ENCODE assay signal across 21 mouse cellular contexts in genomic region chr11:57018536-57018935, GRCm38 (mm10). TPM values are rescaled to one million over a fixed set of nuclear protein-coding genes. Genes with fewer than 3 reads are reported as not detected.
DNase-seq lines count a peak whose midpoint lies in the region; ATAC-seq and TF ChIP-seq lines count a peak whose summit lies in the region.
"Had no signal": no experiment of that assay in that cellular context is flagged by ENCODE, and none has a peak within 500 bp of the region (broad histone marks: within the 10 kb centered on the region; RNA-seq: fewer than 3 reads in every experiment).

No protein-coding gene starts in this region.

- H3K9ac ChIP-seq in forebrain, postnatal 0 days: no peak overlapping the region
- H3K9ac ChIP-seq in intestine, postnatal 0 days (ENCODE audit: low read depth, low read length): no peak overlapping the region
- H3K9ac ChIP-seq in intestine, embryonic 16.5 days (ENCODE audit: low read depth, low read length): no peak overlapping the region
- no peak overlapping the region for H3K9ac ChIP-seq in lung, postnatal 0 days (replicated peaks; ENCODE audit: low read depth)
- H3K9ac ChIP-seq: embryonic facial prominence, embryonic 15.5 days; forebrain, embryonic 15.5 days; heart, embryonic 15.5 days; liver, embryonic 13.5 days; neural tube, embryonic 12.5 days had no signal

- peaks cover 3% of the 10 kb centered on the region; the same call in 1 of the 2 replicates for H3K4me1 ChIP-seq in forebrain, postnatal 0 days (ENCODE audit: insufficient read depth)
- peaks cover 3% of the 10 kb centered on the region; the same call in 1 of the 2 replicates for H3K4me1 ChIP-seq in forebrain, embryonic 10.5 days
- H3K4me1 ChIP-seq in intestine, postnatal 0 days (replicated peaks; ENCODE audit: control insufficient read depth, insufficient read depth, low read length): no peaks in the 10 kb centered on the region
- no peaks in the 10 kb centered on the region for H3K4me1 ChIP-seq in intestine, embryonic 16.5 days (ENCODE audit: control insufficient read depth, insufficient read depth, low read length)
- no peaks in the 10 kb centered on the region for H3K4me1 ChIP-seq in lung, postnatal 0 days (ENCODE audit: insufficient read depth, low read depth, low read length)
- H3K4me1 ChIP-seq: liver, embryonic 13.5 days had no signal

- 63% methylated on average over 4 of the region's 4 CpGs for WGBS in forebrain, postnatal 0 days
- WGBS in forebrain, embryonic 10.5 days: 81% methylated on average over 4 of the region's 4 CpGs
- 47% methylated on average over 4 of the region's 4 CpGs for WGBS in intestine, postnatal 0 days
- 52% methylated on average over 4 of the region's 4 CpGs for WGBS in intestine, embryonic 16.5 days
- WGBS in lung, postnatal 0 days: 42% methylated on average over 4 of the region's 4 CpGs

- DNase-seq in forebrain, postnatal 0 days: peak; percentile 24
- no peak for DNase-seq in forebrain, embryonic 10.5 days (ENCODE audit: extremely low spot score, low spot score)
- no peak for DNase-seq in lung, postnatal 0 days (ENCODE audit: low spot score)
- DNase-seq in lung, postnatal 25 days (ENCODE audit: low spot score): no peak
- DNase-seq in brain, adult 2 months (ENCODE audit: low read depth, low spot score): peak; percentile 35
- DNase-seq in adrenal gland, postnatal 10 days: no peak
- DNase-seq: cerebellum, adult 8-10 months; gastrocnemius, postnatal 25 days; heart, postnatal 4 days; kidney, adult 18-20 months; kidney, postnatal 10 days; liver, embryonic 13.5 days; lung, adult 2 months; thymus, postnatal 25 days had no signal

- no peaks in the 10 kb centered on the region for H3K9me3 ChIP-seq in forebrain, postnatal 0 days (ENCODE audit: low read length)
- no peaks in the 10 kb centered on the region for H3K9me3 ChIP-seq in forebrain, embryonic 10.5 days
- no peaks in the 10 kb centered on the region for H3K9me3 ChIP-seq in intestine, postnatal 0 days (ENCODE audit: control insufficient read depth)
- no peaks in the 10 kb centered on the region for H3K9me3 ChIP-seq in intestine, embryonic 16.5 days (ENCODE audit: control insufficient read depth, low read length)
- H3K9me3 ChIP-seq in lung, postnatal 0 days (ENCODE audit: low read length): no peaks in the 10 kb centered on the region
- H3K9me3 ChIP-seq: embryonic facial prominence, embryonic 15.5 days; forebrain, embryonic 15.5 days; heart, embryonic 15.5 days; liver, embryonic 13.5 days; neural tube, embryonic 12.5 days had no signal

- no peak overlapping the region for H3K4me3 ChIP-seq in forebrain, postnatal 0 days (ENCODE audit: low read depth, low read length)
- H3K4me3 ChIP-seq in forebrain, embryonic 10.5 days: no peak overlapping the region
- no peak overlapping the region for H3K4me3 ChIP-seq in intestine, postnatal 0 days (ENCODE audit: low read depth, low read length)
- no peak overlapping the region for H3K4me3 ChIP-seq in intestine, embryonic 16.5 days (ENCODE audit: low read length)
- H3K4me3 ChIP-seq in lung, postnatal 0 days (ENCODE audit: low read depth, low read length): no peak overlapping the region
- H3K4me3 ChIP-seq: embryonic facial prominence, embryonic 15.5 days; forebrain, embryonic 15.5 days; heart, embryonic 15.5 days; liver, embryonic 13.5 days; neural tube, embryonic 12.5 days had no signal

- no peak overlapping the region for H3K27ac ChIP-seq in forebrain, postnatal 0 days (ENCODE audit: low read depth, low read length)
- H3K27ac ChIP-seq in forebrain, embryonic 10.5 days: no peak overlapping the region
- no peak overlapping the region for H3K27ac ChIP-seq in intestine, postnatal 0 days (ENCODE audit: low read depth, low read length)
- H3K27ac ChIP-seq in intestine, embryonic 16.5 days (ENCODE audit: low read length): no peak overlapping the region
- no peak overlapping the region for H3K27ac ChIP-seq in lung, postnatal 0 days (ENCODE audit: low read length)
- H3K27ac ChIP-seq: embryonic facial prominence, embryonic 15.5 days; forebrain, embryonic 15.5 days; heart, embryonic 15.5 days; liver, embryonic 13.5 days; macrophage; neural tube, embryonic 12.5 days had no signal

- no peak for TF ChIP-seq EP300 in lung, postnatal 0 days (IDR thresholded peaks at IDR 0.05)

- TF ChIP-seq CTCF in forebrain, postnatal 0 days (IDR thresholded peaks at IDR 0.05; ENCODE audit: low read depth): peak; percentile 73
- peak; percentile 51 for TF ChIP-seq CTCF in intestine, postnatal 0 days (IDR thresholded peaks at IDR 0.05; ENCODE audit: low read depth)
- TF ChIP-seq CTCF in lung, postnatal 0 days (IDR thresholded peaks at IDR 0.05): peak; percentile 48

- no peaks in the 10 kb centered on the region for H3K36me3 ChIP-seq in forebrain, postnatal 0 days (ENCODE audit: insufficient read depth)
- H3K36me3 ChIP-seq in forebrain, embryonic 10.5 days (replicated peaks): no peaks in the 10 kb centered on the region
- no peaks in the 10 kb centered on the region for H3K36me3 ChIP-seq in intestine, postnatal 0 days (ENCODE audit: control insufficient read depth, insufficient read depth)
- no peaks in the 10 kb centered on the region for H3K36me3 ChIP-seq in intestine, embryonic 16.5 days (ENCODE audit: control insufficient read depth, insufficient read depth, low read length)
- H3K36me3 ChIP-seq in lung, postnatal 0 days (ENCODE audit: insufficient read depth, low read length): no peaks in the 10 kb centered on the region
- H3K36me3 ChIP-seq: embryonic facial prominence, embryonic 15.5 days; forebrain, embryonic 15.5 days; heart, embryonic 15.5 days; liver, embryonic 13.5 days; neural tube, embryonic 12.5 days had no signal

- ATAC-seq in forebrain, postnatal 0 days: no peak
- ATAC-seq in intestine, postnatal 0 days: no peak
- ATAC-seq in intestine, embryonic 16.5 days: no peak
- ATAC-seq in lung, postnatal 0 days: no peak
- ATAC-seq: forebrain, embryonic 15.5 days had no signal

- no peaks in the 10 kb centered on the region for H3K27me3 ChIP-seq in forebrain, postnatal 0 days (ENCODE audit: insufficient read depth, low read length)
- H3K27me3 ChIP-seq in forebrain, embryonic 10.5 days (ENCODE audit: poor library complexity, severe bottlenecking): peaks cover 8% of the 10 kb centered on the region
- H3K27me3 ChIP-seq in intestine, postnatal 0 days (replicated peaks; ENCODE audit: control insufficient read depth, insufficient read depth, low read length): no peaks in the 10 kb centered on the region
- H3K27me3 ChIP-seq in intestine, embryonic 16.5 days (replicated peaks; ENCODE audit: control insufficient read depth, insufficient read depth, low read length): no peaks in the 10 kb centered on the region
- no peaks in the 10 kb centered on the region; the same call in 1 of the 2 replicates for H3K27me3 ChIP-seq in lung, postnatal 0 days (replicated peaks; ENCODE audit: insufficient read depth, low read length)
- H3K27me3 ChIP-seq: forebrain, embryonic 15.5 days; heart, embryonic 15.5 days; liver, embryonic 13.5 days; neural tube, embryonic 12.5 days had no signal

- no peak overlapping the region for H3K4me2 ChIP-seq in forebrain, postnatal 0 days (ENCODE audit: low read depth)
- no peak overlapping the region for H3K4me2 ChIP-seq in intestine, postnatal 0 days (replicated peaks; ENCODE audit: low read depth)
- H3K4me2 ChIP-seq in intestine, embryonic 16.5 days (ENCODE audit: low read depth, low read length): no peak overlapping the region
- no peak overlapping the region for H3K4me2 ChIP-seq in lung, postnatal 0 days (replicated peaks; ENCODE audit: low read depth, low read length)
- H3K4me2 ChIP-seq: embryonic facial prominence, embryonic 15.5 days; forebrain, embryonic 15.5 days; heart, embryonic 15.5 days; liver, embryonic 13.5 days; neural tube, embryonic 12.5 days had no signal

RNA-seq across cellular contexts. Expression of gene Gria1, which starts 7.3 kb away (rescaled TPM):
- total RNA-seq in forebrain, postnatal 0 days (2014; rRNA removed): 103 and 121 TPM in 2 replicates
- 48.9 and 92.7 TPM in 2 replicates for polyA plus RNA-seq in forebrain, postnatal 0 days (2015; fragmentation: Nextera tagmentation; extraction: Ambion mirVana)
- polyA plus RNA-seq in forebrain, embryonic 10.5 days (2016; fragmentation: Nextera tagmentation; extraction: Ambion mirVana): 0.15 and 0.33 TPM in 2 replicates
- polyA plus RNA-seq in intestine, postnatal 0 days (2015; fragmentation: Nextera tagmentation; extraction: Ambion mirVana): 0.46 and 0.64 TPM in 2 replicates
- polyA plus RNA-seq in intestine, embryonic 16.5 days (2015; fragmentation: Nextera tagmentation; extraction: Ambion mirVana): 0.94 and 1.1 TPM in 2 replicates
- polyA plus RNA-seq in lung, postnatal 0 days (2015; fragmentation: Nextera tagmentation; extraction: Ambion mirVana): 1.2 TPM in 2 replicates
- 1 to 10 TPM; 1.4 to 2.4 TPM for total RNA-seq in adrenal gland, postnatal 10 days (2021)
- polyA plus RNA-seq: macrophage had no signal

Comparison
In these comparisons a context has a peak if more than half of its experiments do, and no peak if none do; other contexts are left out.
1. DNase-seq: peak in forebrain, postnatal 0 days (single experiment) and brain, adult 2 months (single experiment); none in forebrain, embryonic 10.5 days (single experiment), lung, postnatal 0 days (single experiment), lung, postnatal 25 days (single experiment) and adrenal gland, postnatal 10 days (single experiment).
2. RNA of gene Gria1, which starts 7.3 kb away (polyA plus RNA-seq): 48.9 to 92.7 TPM in forebrain, postnatal 0 days; 1.2 TPM in lung, postnatal 0 days, 0.94 to 1.1 TPM in intestine, embryonic 16.5 days, 0.46 to 0.64 TPM in intestine, postnatal 0 days and 0.15 to 0.33 TPM in forebrain, embryonic 10.5 days; every median in the first group is over 10 times any median in the second.
3. Peak in every context shown above with its lines, with median percentiles within 50 percentile points of each other: CTCF ChIP-seq.